Mouse (Mus musculus): ENCODE data around the gene Atp2b2. TPM values are rescaled to one million over a fixed set of nuclear protein-coding genes. Genes with fewer than 3 reads are reported as not detected.

The Atp2b2 gene
- total and polyA plus RNA-seq, 3 experiments: 0.04 TPM; not detected in 2

DNA sequence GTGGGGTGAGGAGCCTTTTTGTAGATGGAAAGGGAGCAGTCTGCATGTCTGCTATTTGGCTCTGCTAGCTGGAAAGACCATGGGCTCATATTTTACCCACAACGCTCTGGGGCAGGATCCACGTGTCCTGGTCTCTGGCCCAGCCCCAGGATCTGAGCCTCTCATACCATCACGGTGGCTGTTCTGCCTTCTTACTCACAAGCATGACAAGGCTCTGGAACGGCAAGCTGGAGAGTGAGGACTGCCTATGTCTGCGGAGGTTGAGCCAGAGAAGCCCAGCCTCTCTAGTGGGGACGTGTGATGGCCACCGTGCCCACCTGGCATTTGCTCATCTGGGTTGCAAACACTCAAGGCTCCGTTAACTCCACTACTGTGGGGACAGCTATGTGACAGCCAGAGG is 63.7 kb downstream of the Atp2b2 start:
- Histone ChIP-seq H3K79me2 (ENCODE audit: control insufficient read depth, insufficient read depth, low read length, poor library complexity) (no peaks in the 10 kb centered on the region), H3K4me1 (ENCODE audit: control insufficient read depth in 1 of 2, insufficient read depth in 2 of 2, low read length in 2 of 2) (no peaks in the 10 kb centered on the region), H3K36me3 (ENCODE audit: control insufficient read depth in 1 of 2, insufficient read depth in 2 of 2, low read length in 2 of 2) (no peaks in the 10 kb centered on the region), H3K9me3 (replicated peaks; ENCODE audit: insufficient read depth, low read length) (no peaks in the 10 kb centered on the region), H3K27ac (ENCODE audit: control insufficient read depth, low read depth, low read length) (no peak overlapping the region), H3K4me3 (ENCODE audit: control insufficient read depth in 1 of 2, insufficient read depth in 1 of 2, low read depth in 2 of 2, low read length in 2 of 2) (no peak overlapping the region), H3K9ac (ENCODE audit: control insufficient read depth, low read depth, low read length, poor library complexity, severe bottlenecking) (no peak overlapping the region), H3K27me3 (ENCODE audit: control insufficient read depth in 1 of 2, insufficient read depth in 2 of 2, low read length in 2 of 2) (no peaks in the 10 kb centered on the region)
- no peak for TF ChIP-seq TCF12 (IDR thresholded peaks at IDR 0.05; ENCODE audit: low read depth, low read length)
- no peak for TF ChIP-seq GABPA (IDR thresholded peaks at IDR 0.05; ENCODE audit: low read depth, low read length)
- no peak for TF ChIP-seq CHD2 (IDR thresholded peaks at IDR 0.05; ENCODE audit: low read length)
- no peak for TF ChIP-seq MAZ (IDR thresholded peaks at IDR 0.05; ENCODE audit: low read depth, low read length)
- TF ChIP-seq BHLHE40 (IDR thresholded peaks at IDR 0.05; ENCODE audit: borderline replicate concordance, low read depth, low read length): no peak
- TF ChIP-seq EP300 (IDR thresholded peaks at IDR 0.05; ENCODE audit: low read depth in 1 of 2, low read length in 2 of 2): no peak
- TF ChIP-seq KAT2A (conservative IDR thresholded peaks at IDR 0.05; ENCODE audit: low read depth, low read length): no peak
- no peak for TF ChIP-seq MAX (IDR thresholded peaks at IDR 0.05; ENCODE audit: low read length)
- TF ChIP-seq MXI1 (IDR thresholded peaks at IDR 0.05; ENCODE audit: low read depth, low read length): no peak
- DNase-seq (ENCODE audit: low read depth, low spot score): no peak

DNA sequence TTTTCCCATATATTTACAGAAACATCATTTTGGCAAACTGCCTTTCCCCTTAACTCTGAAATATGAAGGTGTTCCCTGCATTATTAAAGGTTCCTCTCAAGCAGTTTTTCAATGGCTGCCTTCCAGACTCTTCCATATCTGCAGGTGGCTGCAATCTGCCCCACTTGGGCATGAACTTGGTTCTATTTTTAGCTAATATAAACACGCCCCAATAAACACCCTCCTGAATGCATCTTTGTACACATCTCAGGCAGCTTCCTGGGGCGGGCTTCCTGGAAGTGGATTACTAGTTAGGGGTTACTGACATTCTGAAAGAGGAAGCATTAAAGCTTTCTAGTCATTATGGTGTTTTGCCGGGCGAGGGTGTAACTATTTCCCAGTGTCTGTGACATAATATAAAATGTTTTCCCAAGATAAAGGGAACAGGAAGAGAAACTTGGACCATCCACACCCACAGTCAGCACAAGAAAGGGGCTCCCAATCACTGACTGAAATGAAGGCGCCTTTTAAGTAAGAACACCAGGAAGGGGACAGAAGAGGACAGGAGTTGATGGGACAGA is 64.2 kb downstream of the Atp2b2 start:
- TF ChIP-seq CTCF (IDR thresholded peaks at IDR 0.05 in 2 of 3, conservative IDR thresholded peaks at IDR 0.05 in 1 of 3; ENCODE audit: control insufficient read depth in 1 of 3, insufficient read depth in 1 of 3, low read depth in 2 of 3, low read length in 3 of 3, poor library complexity in 1 of 3, severe bottlenecking in 1 of 3) (no peak), POLR2AphosphoS5 (IDR thresholded peaks at IDR 0.05; ENCODE audit: borderline replicate concordance, low read depth, low read length) (no peak), GABPA (IDR thresholded peaks at IDR 0.05; ENCODE audit: low read depth, low read length) (no peak), USF2 (IDR thresholded peaks at IDR 0.05; ENCODE audit: borderline replicate concordance in 1 of 2, insufficient read depth in 1 of 2, low read depth in 1 of 2, low read length in 2 of 2) (no peak), ELF1 (IDR thresholded peaks at IDR 0.05; ENCODE audit: low read depth, low read length) (no peak), CHD2 (IDR thresholded peaks at IDR 0.05; ENCODE audit: low read length) (no peak), POLR2AphosphoS2 (IDR thresholded peaks at IDR 0.05; ENCODE audit: low read length) (no peak), POLR2A (IDR thresholded peaks at IDR 0.05; ENCODE audit: control insufficient read depth in 1 of 2, insufficient read depth in 1 of 2, low read depth in 1 of 2, low read length in 2 of 2, poor library complexity in 1 of 2) (no peak), SIN3A (IDR thresholded peaks at IDR 0.05; ENCODE audit: low read length) (no peak), NELFE (IDR thresholded peaks at IDR 0.05; ENCODE audit: low read depth, low read length) (no peak), UBTF (IDR thresholded peaks at IDR 0.05; ENCODE audit: borderline replicate concordance, insufficient read depth, low read depth, low read length) (no peak), RAD21 (IDR thresholded peaks at IDR 0.05; ENCODE audit: low read depth, low read length) (no peak), NRF1 (IDR thresholded peaks at IDR 0.05; ENCODE audit: insufficient read depth, low read depth, low read length, poor library complexity, severe bottlenecking) (no peak), MXI1 (IDR thresholded peaks at IDR 0.05; ENCODE audit: low read depth, low read length) (no peak)
- Histone ChIP-seq H3K9ac (ENCODE audit: control insufficient read depth, low read depth, low read length, poor library complexity, severe bottlenecking) (no peak overlapping the region), H3K4me3 (ENCODE audit: control insufficient read depth in 1 of 2, insufficient read depth in 1 of 2, low read depth in 2 of 2, low read length in 2 of 2) (no peak overlapping the region), H3K79me2 (ENCODE audit: control insufficient read depth, insufficient read depth, low read length, poor library complexity) (no peaks in the 10 kb centered on the region), H3K36me3 (ENCODE audit: control insufficient read depth in 1 of 2, insufficient read depth in 2 of 2, low read length in 2 of 2) (no peaks in the 10 kb centered on the region), H3K9me3 (replicated peaks; ENCODE audit: insufficient read depth, low read length) (no peaks in the 10 kb centered on the region), H3K4me1 (ENCODE audit: control insufficient read depth in 1 of 2, insufficient read depth in 2 of 2, low read length in 2 of 2) (no peaks in the 10 kb centered on the region), H3K27me3 (ENCODE audit: control insufficient read depth in 1 of 2, insufficient read depth in 2 of 2, low read length in 2 of 2) (no peaks in the 10 kb centered on the region), H3K27ac (ENCODE audit: control insufficient read depth, low read depth, low read length) (no peak overlapping the region)
- no peak for DNase-seq (ENCODE audit: low read depth, low spot score)

All from MEL (cell line).